Mouse (Mus musculus) c-Kit-positive CD71-positive TER-119-negative erythroid progenitor cells, embryonic 14.5 days (primary cell): ENCODE measurements around the gene Olfm2.

Source experiments
- DNase-seq: peaks from one replicate; pipeline ENCODE4 v3.0.0-alpha.2; 2013; ENCODE audit warnings: low read depth

The Olfm2 gene

GRCm38 (mm10) chr9:20745129-20745966 is 801 bp downstream of the Olfm2 start:
- DNase-seq, result no peak

DNA sequence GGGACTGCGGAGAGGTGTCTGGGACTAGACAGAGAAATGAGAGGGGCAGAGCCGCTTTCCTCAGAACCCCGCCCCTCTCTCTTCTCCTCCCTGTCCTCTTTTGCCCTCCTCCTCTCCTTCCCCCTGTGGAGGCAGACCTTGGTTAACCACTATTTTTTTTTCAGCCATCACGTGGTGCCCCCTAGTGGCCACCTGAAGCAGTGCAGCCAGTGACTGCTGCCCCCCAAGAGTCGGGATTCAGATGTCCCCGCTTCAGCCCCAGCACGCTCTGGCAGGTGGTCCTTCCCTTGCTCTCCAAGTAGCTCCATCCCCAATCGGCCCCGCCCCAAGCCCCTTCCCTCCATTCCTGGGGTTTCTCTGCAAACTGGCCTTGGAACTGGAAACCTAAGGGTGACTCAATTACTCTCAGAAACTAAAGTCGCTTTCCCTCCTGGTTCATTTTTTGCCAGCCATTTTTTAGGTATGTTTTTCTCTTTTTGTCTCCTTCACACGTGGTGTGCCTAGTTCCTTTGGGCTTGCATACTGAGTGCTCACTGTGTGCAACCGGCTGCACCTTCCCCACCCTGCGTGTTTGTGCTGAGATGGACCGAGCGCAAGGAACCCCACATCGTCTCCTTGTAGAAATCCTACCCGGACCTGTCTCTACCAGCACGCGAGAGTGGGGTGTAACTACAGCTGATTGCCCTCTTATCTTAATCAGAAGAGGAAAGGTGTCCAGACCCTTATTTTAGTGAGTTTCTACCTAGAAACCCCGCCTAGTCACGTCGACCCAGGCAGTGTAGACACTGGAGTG is 2.0 kb downstream of the Olfm2 start:
- DNase-seq, result no peak

- DNase-seq, result peak; percentile 74
Measured at GRCm38 (mm10) chr9:20740407-20740806, 5.7 kb downstream of the Olfm2 start.

- no peak for DNase-seq
Measured at GRCm38 (mm10) chr9:20738251-20738999, 7.7 kb downstream of the Olfm2 start.

GRCm38 (mm10) chr9:20737227-20737626 is 8.9 kb downstream of the Olfm2 start:
- DNase-seq, result no peak

DNA sequence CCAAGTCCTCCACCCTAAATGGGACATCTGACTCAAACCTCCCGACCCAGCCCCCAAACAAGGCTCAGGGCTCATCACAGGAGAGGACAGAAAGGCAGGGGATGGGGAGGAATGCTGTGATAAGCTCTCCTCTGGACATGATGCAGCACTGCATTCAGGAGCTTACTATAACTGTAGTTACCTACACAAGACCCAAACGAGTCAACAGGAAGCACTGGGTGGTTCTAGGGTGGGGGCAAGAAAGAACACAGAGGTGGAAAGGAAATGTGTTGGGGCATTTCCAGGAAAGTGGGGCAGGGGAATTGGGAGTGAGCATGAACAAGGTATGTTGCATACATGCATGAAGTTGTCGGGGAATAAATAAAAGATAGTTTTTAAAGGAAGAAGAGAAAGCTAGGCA is 11.5 kb downstream of the Olfm2 start:
- DNase-seq, result no peak

DNA sequence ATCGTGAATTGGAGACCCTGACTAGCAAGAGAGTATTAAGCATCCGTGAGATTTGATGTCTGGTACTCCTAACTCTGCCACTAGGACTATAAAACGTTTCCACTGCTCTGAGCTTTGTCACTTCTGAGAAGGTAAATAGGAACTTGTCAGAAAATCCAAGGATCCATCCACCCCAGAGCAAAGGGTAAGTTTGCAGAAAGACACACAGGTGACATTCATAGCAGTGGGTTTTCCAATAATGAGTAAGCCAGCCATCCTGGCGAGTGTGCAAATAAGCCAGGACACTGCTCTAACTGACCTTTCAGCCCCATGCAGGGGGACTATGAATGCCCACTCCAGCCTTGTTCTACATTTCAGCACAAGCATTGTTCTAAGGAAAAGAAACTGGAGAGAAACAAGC is 14.4 kb downstream of the Olfm2 start:
- no peak for DNase-seq

DNA sequence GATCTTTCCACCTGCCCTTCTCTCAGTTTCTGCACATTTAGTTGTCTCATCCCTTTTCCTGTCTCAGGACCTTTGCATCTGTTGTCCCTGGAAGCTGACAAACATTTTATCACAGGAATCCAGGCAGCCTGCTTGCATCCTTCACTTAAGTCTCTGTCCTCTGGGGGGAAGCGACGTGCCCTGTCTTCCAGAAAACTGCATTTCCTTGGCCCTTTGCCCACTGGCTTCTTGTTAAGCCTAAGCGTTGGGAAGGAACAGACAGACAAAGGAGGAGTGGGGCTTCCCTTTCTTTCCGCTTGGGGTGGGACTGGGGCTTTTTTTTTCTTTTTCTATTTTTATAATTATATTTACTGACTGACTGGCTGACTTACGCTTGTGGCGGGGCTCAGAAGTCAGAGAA is 16.7 kb downstream of the Olfm2 start:
- no peak for DNase-seq

DNA sequence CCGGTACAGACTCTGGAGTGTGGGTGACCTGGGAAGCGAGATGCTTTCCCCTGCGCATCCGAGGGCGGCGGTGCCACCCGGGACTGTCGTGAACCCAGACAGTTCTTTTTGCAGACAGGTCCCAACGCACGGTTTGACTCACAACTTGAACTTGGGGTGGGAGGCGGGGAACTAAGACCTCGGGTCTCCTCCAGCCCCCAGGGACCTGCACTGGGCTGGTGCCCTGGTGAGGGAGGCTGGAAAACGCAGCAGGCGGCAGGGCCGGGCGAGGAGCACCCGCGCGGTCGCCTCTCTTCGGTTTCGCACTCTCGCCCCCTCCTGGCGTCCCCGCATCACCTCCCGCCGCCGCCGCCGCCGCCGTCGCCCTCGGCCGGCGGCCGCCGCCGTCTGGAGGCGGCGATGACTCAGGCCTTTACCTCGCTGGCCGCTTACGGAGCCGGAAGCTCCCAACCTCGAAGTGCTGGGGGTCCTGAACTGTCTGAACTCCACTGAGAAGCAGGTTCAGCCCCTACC is 18.5 kb downstream of the Olfm2 start:
- DNase-seq, result no peak

GRCm38 (mm10) chr9:20726859-20727600 is 19.1 kb downstream of the Olfm2 start:
- DNase-seq, result no peak

DNA sequence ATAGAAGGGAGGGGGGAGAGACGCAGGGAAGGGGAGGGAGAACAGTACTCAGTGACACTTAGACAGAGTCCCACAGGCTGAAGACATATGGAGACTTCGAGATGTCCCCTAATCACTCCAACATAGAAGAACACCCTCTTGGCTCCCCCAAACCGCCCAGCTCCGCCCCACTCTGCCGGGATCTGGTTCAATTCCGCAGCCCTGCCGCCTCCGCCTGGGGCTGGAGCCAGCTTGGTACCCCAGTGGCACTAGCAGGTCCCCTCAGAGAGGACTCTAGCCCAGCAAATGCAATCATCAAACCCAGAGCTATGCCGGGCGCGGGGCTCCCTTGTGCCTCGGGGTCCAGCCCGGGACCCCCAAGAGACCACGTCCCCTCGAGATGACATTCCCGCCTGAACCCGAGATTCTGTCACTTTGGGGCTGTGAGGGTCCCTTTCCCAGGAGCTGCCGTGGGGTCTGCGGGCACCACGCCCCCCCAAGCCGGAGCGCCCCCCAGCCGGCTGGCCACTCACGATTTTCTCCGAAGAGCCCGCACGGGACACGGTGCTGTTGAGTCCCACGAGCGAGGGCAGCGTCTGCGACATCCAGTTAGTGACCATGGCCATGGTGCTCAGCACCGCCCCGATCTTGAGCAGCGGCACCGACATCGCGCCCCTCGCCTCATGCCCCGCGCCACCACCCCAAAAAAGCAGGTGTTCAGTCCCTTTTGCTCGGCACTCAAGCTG is 19.9 kb downstream of the Olfm2 start:
- DNase-seq, result no peak

- DNase-seq, result no peak
Measured at GRCm38 (mm10) chr9:20721582-20721981, 24.6 kb downstream of the Olfm2 start.

DNA sequence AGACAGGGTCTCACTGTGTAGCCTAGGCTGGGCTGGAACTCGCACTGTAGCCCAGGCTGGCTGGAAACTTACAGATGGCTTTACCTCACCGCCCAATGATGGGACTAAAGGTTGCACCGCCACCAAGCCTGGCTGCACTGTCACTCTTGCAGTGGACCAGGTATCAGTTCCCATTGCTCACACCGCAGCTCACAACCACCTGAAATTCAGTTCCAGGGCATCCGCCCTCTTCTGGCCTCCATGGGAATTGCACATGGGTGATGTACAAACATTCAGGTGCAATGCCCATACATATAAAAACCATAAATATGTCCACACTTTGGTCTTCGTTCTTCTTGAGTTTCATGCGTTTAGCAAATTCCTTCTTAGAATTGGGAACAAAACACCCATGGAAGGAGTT is 30.8 kb downstream of the Olfm2 start:
- no peak for DNase-seq

GRCm38 (mm10) chr9:20713478-20713987 is 32.6 kb downstream of the Olfm2 start:
- no peak for DNase-seq

DNA sequence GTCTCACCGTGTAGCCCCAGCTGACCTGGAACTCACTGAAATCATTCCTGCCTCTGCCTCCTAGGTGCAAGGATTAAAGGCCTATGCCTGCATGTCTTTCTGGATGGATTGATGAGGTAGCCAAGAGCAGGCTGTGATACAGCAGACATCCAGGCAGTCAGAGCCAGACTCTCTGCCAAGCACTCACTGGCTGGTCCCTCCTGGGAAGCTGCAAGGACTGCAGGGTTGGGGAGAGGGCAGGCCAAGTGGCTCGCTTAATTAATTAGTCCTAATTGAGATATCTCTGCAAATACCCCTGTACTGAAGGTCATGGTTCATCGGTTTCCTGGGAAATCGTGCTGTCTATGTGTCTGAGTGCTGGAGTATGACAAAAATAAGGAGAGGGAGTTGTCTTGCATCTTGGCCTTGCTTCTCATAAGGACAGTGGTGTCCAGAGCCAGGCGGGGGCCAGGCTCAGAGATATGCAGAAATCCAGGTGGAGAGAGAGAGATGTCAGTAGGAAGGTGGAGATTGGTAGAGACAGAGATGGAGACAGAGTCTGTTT is 33.1 kb downstream of the Olfm2 start:
- DNase-seq, result no peak

DNA sequence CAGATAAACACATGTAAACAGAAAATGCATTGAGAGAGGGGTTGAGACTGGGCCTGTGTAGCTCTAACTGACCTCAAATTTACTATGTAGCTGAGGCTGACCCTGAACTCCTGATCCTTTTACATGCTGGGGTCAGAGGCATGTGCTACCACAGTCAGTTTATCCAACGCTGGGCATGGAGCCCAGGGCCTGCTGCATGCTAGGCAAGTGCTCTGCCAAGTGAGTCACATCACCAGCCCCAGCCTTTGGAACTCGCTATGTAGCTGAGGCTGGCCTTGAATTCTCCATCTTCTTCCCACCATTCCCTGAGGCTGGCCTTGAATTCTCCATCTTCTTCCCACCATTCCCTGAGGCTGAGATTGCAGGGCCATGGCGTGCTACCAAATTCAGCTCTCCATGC is 35.7 kb downstream of the Olfm2 start:
- DNase-seq, result no peak

GRCm38 (mm10) chr9:20705981-20706380 is 40.2 kb downstream of the Olfm2 start:
- DNase-seq, result no peak

GRCm38 (mm10) chr9:20705420-20705819 is 40.7 kb downstream of the Olfm2 start:
- no peak for DNase-seq

DNA sequence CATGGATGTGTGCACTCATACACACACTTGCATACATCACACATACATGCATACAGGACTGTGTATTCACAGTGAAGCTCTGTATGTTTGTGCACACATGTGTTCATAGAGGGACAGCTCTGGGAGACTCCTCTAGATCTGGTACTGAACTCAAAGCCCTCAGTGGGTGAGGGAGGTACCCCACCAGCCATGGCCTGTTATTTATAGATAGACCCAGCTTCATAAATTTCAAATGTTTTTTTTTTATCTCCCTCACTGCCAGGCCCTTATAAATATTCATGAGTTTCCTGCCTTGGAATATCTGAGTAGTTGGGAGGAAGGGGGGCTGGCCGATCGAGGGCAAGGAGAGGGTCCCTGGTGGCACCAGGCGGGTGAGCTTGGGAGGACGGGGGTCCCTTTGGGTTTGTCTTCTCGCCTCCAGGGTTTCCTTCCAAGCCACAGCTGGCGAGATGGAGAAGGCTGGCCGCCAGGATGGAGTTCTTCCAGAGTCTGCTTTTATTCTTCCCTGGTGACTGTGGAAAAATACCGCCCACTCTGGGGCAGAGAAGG is 42.2 kb downstream of the Olfm2 start:
- DNase-seq, result no peak

DNA sequence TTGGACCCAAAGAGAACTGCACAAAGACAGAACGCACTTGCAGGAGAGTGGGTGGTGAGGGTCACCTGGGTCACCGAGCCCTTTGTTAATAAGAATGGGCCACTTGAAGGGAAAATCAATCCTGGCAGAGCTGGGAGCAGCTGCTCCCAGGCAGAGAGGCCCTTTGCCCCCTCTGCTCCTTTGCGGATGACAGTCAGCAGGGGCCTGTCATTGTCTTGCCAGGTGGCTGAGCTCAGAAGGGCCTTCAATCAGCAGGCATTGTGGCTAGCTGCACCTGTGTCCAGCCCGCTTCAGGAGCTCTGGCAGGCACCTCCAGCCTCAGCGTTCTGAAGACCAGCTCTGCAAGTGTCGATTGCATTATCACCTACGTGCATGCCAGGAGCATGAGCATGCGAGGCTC is 48.7 kb downstream of the Olfm2 start:
- DNase-seq, result no peak
